ENCODE assay signal across 13 mouse cellular contexts in genomic region chr2:133994337-133994736, GRCm38 (mm10).
DNase-seq lines count a peak whose midpoint lies in the region; ATAC-seq and TF ChIP-seq lines count a peak whose summit lies in the region.
"Had no signal": no experiment of that assay in that cellular context is flagged by ENCODE, and none has a peak within 500 bp of the region (broad histone marks: within the 10 kb centered on the region; RNA-seq: fewer than 3 reads in every experiment).

No protein-coding gene starts in this region.

- intact Hi-C loops in gastrocnemius, adult 2 months (cut with DNase I), result no loop called here
- intact Hi-C loops in heart, postnatal 36 days (cut with DNase I), result no loop called here

- no peak overlapping the region for H3K4me2 ChIP-seq in forebrain, embryonic 13.5 days
- H3K4me2 ChIP-seq in forebrain, embryonic 15.5 days (replicated peaks), result no peak overlapping the region
- no peak overlapping the region for H3K4me2 ChIP-seq in lung, embryonic 14.5 days
- H3K4me2 ChIP-seq in lung, postnatal 0 days (replicated peaks; ENCODE audit: low read depth, low read length), result no peak overlapping the region
- H3K4me2 ChIP-seq: heart, embryonic 15.5 days; liver, embryonic 12.5 days; midbrain, embryonic 15.5 days had no signal

- no peak overlapping the region for H3K27ac ChIP-seq in forebrain, embryonic 13.5 days
- H3K27ac ChIP-seq in forebrain, embryonic 15.5 days (replicated peaks), result no peak overlapping the region
- no peak overlapping the region for H3K27ac ChIP-seq in lung, embryonic 14.5 days (ENCODE audit: low read depth)
- no peak overlapping the region for H3K27ac ChIP-seq in lung, postnatal 0 days (ENCODE audit: low read length)
- peak overlapping the region; percentile 66 for H3K27ac ChIP-seq in gastrocnemius, adult 2 months
- H3K27ac ChIP-seq: heart, embryonic 15.5 days; liver, embryonic 12.5 days; midbrain, embryonic 15.5 days had no signal

- no peaks in the 10 kb centered on the region for H3K36me3 ChIP-seq in forebrain, embryonic 13.5 days (ENCODE audit: poor library complexity, severe bottlenecking)
- H3K36me3 ChIP-seq in forebrain, embryonic 15.5 days, result no peaks in the 10 kb centered on the region
- no peaks in the 10 kb centered on the region for H3K36me3 ChIP-seq in lung, embryonic 14.5 days (ENCODE audit: insufficient read depth)
- no peaks in the 10 kb centered on the region for H3K36me3 ChIP-seq in lung, postnatal 0 days (ENCODE audit: insufficient read depth, low read length)
- H3K36me3 ChIP-seq: heart, embryonic 15.5 days; liver, embryonic 12.5 days; midbrain, embryonic 15.5 days had no signal

- peak; percentile 4 for DNase-seq in lung, embryonic 14.5 days
- no peak for DNase-seq in lung, postnatal 0 days (ENCODE audit: low spot score)
- peak; percentile 51 for DNase-seq in gastrocnemius, adult 2 months
- peak; percentile 13 to 15 for DNase-seq in heart, postnatal 36 days
- no peak for DNase-seq in layer of hippocampus, adult 9-11 months
- DNase-seq: adrenal gland, adult 2 months; cerebellum, postnatal 10 days had no signal

- H3K9ac ChIP-seq in forebrain, embryonic 13.5 days, result no peak overlapping the region
- no peak overlapping the region for H3K9ac ChIP-seq in forebrain, embryonic 15.5 days (replicated peaks)
- no peak overlapping the region for H3K9ac ChIP-seq in lung, embryonic 14.5 days
- no peak overlapping the region for H3K9ac ChIP-seq in lung, postnatal 0 days (replicated peaks; ENCODE audit: low read depth)
- H3K9ac ChIP-seq: heart, embryonic 15.5 days; liver, embryonic 12.5 days; midbrain, embryonic 15.5 days had no signal

- TF ChIP-seq EP300 in lung, postnatal 0 days (IDR thresholded peaks at IDR 0.05), result no peak

- H3K4me3 ChIP-seq in forebrain, embryonic 13.5 days, result no peak overlapping the region
- no peak overlapping the region for H3K4me3 ChIP-seq in forebrain, embryonic 15.5 days
- H3K4me3 ChIP-seq in lung, embryonic 14.5 days (ENCODE audit: low read depth, low read length), result no peak overlapping the region
- no peak overlapping the region for H3K4me3 ChIP-seq in lung, postnatal 0 days (ENCODE audit: low read depth, low read length)
- H3K4me3 ChIP-seq in gastrocnemius, adult 2 months, result no peak overlapping the region
- H3K4me3 ChIP-seq: heart, embryonic 15.5 days; liver, embryonic 12.5 days; midbrain, embryonic 15.5 days had no signal

- 67% methylated on average over 9 of the region's 9 CpGs for WGBS in forebrain, embryonic 13.5 days
- 64% methylated on average over 9 of the region's 9 CpGs for WGBS in forebrain, embryonic 15.5 days
- WGBS in lung, embryonic 14.5 days, result 73% methylated on average over 9 of the region's 9 CpGs
- 84% methylated on average over 9 of the region's 9 CpGs for WGBS in lung, postnatal 0 days

- ATAC-seq in forebrain, embryonic 13.5 days, result 0 out of 2 replicates have a peak, but pooled peaks have one; percentile 30
- no peak; the same call in 1 of the 2 replicates for ATAC-seq in forebrain, embryonic 15.5 days (replicated peaks)
- no peak for ATAC-seq in lung, embryonic 14.5 days (ENCODE audit: insufficient read depth)
- no peak for ATAC-seq in lung, postnatal 0 days
- no peak for ATAC-seq in CD4-positive, CD25-positive, alpha-beta regulatory T cell, adult 4 months
- ATAC-seq: liver, embryonic 12.5 days; midbrain, embryonic 15.5 days had no signal

- no peaks in the 10 kb centered on the region for H3K9me3 ChIP-seq in forebrain, embryonic 13.5 days (replicated peaks)
- no peaks in the 10 kb centered on the region for H3K9me3 ChIP-seq in forebrain, embryonic 15.5 days
- H3K9me3 ChIP-seq in lung, embryonic 14.5 days (ENCODE audit: low read depth, low read length), result no peaks in the 10 kb centered on the region
- no peaks in the 10 kb centered on the region for H3K9me3 ChIP-seq in lung, postnatal 0 days (ENCODE audit: low read length)
- H3K9me3 ChIP-seq: heart, embryonic 15.5 days; liver, embryonic 12.5 days; midbrain, embryonic 15.5 days had no signal

- no peak for TF ChIP-seq CTCF in lung, embryonic 14.5 days (IDR thresholded peaks at IDR 0.05; ENCODE audit: low read depth)
- no peak for TF ChIP-seq CTCF in lung, postnatal 0 days (IDR thresholded peaks at IDR 0.05)
- TF ChIP-seq CTCF in gastrocnemius, adult 2 months (IDR thresholded peaks at IDR 0.05), result no peak

- no peaks in the 10 kb centered on the region for H3K27me3 ChIP-seq in forebrain, embryonic 13.5 days
- H3K27me3 ChIP-seq in forebrain, embryonic 15.5 days, result no peaks in the 10 kb centered on the region
- no peaks in the 10 kb centered on the region for H3K27me3 ChIP-seq in lung, embryonic 14.5 days (ENCODE audit: insufficient read depth, low read length)
- no peaks in the 10 kb centered on the region for H3K27me3 ChIP-seq in lung, postnatal 0 days (replicated peaks; ENCODE audit: insufficient read depth, low read length)
- H3K27me3 ChIP-seq: heart, embryonic 15.5 days; liver, embryonic 12.5 days; midbrain, embryonic 15.5 days had no signal

- H3K4me1 ChIP-seq in forebrain, embryonic 13.5 days, result peaks cover 11% of the 10 kb centered on the region; the same call in 1 of the 2 replicates
- H3K4me1 ChIP-seq in forebrain, embryonic 15.5 days, result no peaks in the 10 kb centered on the region
- H3K4me1 ChIP-seq in lung, embryonic 14.5 days (ENCODE audit: insufficient read depth), result no peaks in the 10 kb centered on the region
- no peaks in the 10 kb centered on the region for H3K4me1 ChIP-seq in lung, postnatal 0 days (ENCODE audit: insufficient read depth, low read depth, low read length)
- H3K4me1 ChIP-seq: heart, embryonic 15.5 days; liver, embryonic 12.5 days; midbrain, embryonic 15.5 days had no signal

Comparison
In these comparisons a context has a peak if more than half of its experiments do, and no peak if none do; other contexts are left out.
1. DNase-seq: peak in lung, embryonic 14.5 days (single experiment), gastrocnemius, adult 2 months (single experiment) and heart, postnatal 36 days (2 of 2); none in lung, postnatal 0 days (single experiment) and layer of hippocampus, adult 9-11 months (single experiment).